Comparison of ENCODE assay signal across 9 mouse cellular contexts in the genomic region with DNA sequence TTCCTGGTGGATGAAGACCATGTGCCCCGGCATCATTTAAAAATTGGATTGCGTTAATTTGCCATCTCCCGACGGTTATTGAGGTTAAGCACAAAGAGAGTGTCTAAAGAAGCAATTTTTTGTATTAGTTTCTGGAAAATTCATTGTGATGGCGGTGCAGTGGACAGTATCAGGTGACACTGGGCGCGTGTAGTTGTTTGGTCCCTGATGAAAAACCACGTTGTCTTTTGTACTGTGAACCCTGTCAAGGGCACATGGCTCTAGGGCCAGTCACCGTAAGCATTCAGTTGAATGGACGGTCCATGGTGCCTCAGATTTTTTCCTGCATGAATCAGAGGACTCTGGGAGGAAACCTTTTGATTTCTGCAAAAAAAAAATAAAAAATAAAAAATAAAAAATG. TPM values are rescaled to one million over a fixed set of nuclear protein-coding genes. Genes with fewer than 3 reads are reported as not detected.
A peak's percentile ranks its signal among the peaks of the same experiment; 100 is the strongest.
DNase-seq lines count a peak whose midpoint lies in the region; ATAC-seq and TF ChIP-seq lines count a peak whose summit lies in the region.
"Had no signal": no experiment of that assay in that cellular context is flagged by ENCODE, and none has a peak within 500 bp of the region (broad histone marks: within the 10 kb centered on the region; RNA-seq: fewer than 3 reads in every experiment).

No protein-coding gene starts in this region.

- no peak for TF ChIP-seq CTCF in heart, adult 2 months (IDR thresholded peaks at IDR 0.05)
- TF ChIP-seq CTCF in ES-Bruce4 (IDR thresholded peaks at IDR 0.05; ENCODE audit: low read depth, low read length), result no peak

- H3K36me3 ChIP-seq in heart, adult 2 months (ENCODE audit: control insufficient read depth, insufficient read depth, low read length), result no peaks in the 10 kb centered on the region
- H3K36me3 ChIP-seq in ES-Bruce4 (ENCODE audit: control insufficient read depth, insufficient read depth, low read length, poor library complexity, severe bottlenecking), result no peaks in the 10 kb centered on the region
- no peaks in the 10 kb centered on the region for H3K36me3 ChIP-seq in forebrain, embryonic 14.5 days (ENCODE audit: control insufficient read depth, insufficient read depth, low read length)
- H3K36me3 ChIP-seq in liver, embryonic 13.5 days, result no peaks in the 10 kb centered on the region

- no peak for DNase-seq in heart, adult 2 months
- DNase-seq in heart, postnatal 25 days (ENCODE audit: low spot score), result no peak
- no peak for DNase-seq in forebrain, embryonic 14.5 days (ENCODE audit: low spot score)
- DNase-seq in liver, embryonic 13.5 days, result no peak
- DNase-seq in spleen, postnatal 10 days (ENCODE audit: low spot score in 2 of 2), result no peak
- DNase-seq in right cerebral cortex, postnatal 10 days (ENCODE audit: low spot score in 2 of 2), result no peak
- no peak for DNase-seq in urinary bladder, adult 2 months (ENCODE audit: low spot score)

- H3K27ac ChIP-seq in heart, adult 2 months, result no peak overlapping the region
- no peak overlapping the region for H3K27ac ChIP-seq in ES-Bruce4 (ENCODE audit: insufficient read depth, low read length)
- H3K27ac ChIP-seq in forebrain, embryonic 14.5 days (ENCODE audit: low read depth, low read length), result peak overlapping the region; percentile 99
- no peak overlapping the region for H3K27ac ChIP-seq in liver, embryonic 13.5 days

- TF ChIP-seq POLR2A in heart, adult 2 months (IDR thresholded peaks at IDR 0.05; ENCODE audit: insufficient read depth, low read depth, low read length), result no peak
- no peak for TF ChIP-seq POLR2A in ES-Bruce4 (IDR thresholded peaks at IDR 0.05; ENCODE audit: insufficient read depth, low read length)

- no peaks in the 10 kb centered on the region for H3K9me3 ChIP-seq in ES-Bruce4 (replicated peaks; ENCODE audit: control insufficient read depth, insufficient read depth, low read length, poor library complexity, severe bottlenecking)
- H3K9me3 ChIP-seq in forebrain, embryonic 14.5 days (replicated peaks; ENCODE audit: control insufficient read depth, low read length), result no peaks in the 10 kb centered on the region
- H3K9me3 ChIP-seq in liver, embryonic 13.5 days (replicated peaks), result no peaks in the 10 kb centered on the region

- H3K79me2 ChIP-seq in heart, adult 2 months (replicated peaks; ENCODE audit: control insufficient read depth, insufficient read depth, low read length), result no peaks in the 10 kb centered on the region

- H3K4me3 ChIP-seq in heart, adult 2 months, result peak overlapping the region; percentile 83; the same call in 1 of the 2 replicates
- peak overlapping the region; percentile 83 for H3K4me3 ChIP-seq in ES-Bruce4 (ENCODE audit: low read depth, low read length)
- H3K4me3 ChIP-seq in forebrain, embryonic 14.5 days (ENCODE audit: low read depth, low read length), result peak overlapping the region; percentile 86
- peak overlapping the region; percentile 60 for H3K4me3 ChIP-seq in liver, embryonic 13.5 days (replicated peaks)

- no peaks in the 10 kb centered on the region; the same call in 1 of the 2 replicates for H3K4me1 ChIP-seq in heart, adult 2 months (ENCODE audit: control insufficient read depth, insufficient read depth, low read length)
- no peaks in the 10 kb centered on the region for H3K4me1 ChIP-seq in ES-Bruce4 (ENCODE audit: control insufficient read depth, insufficient read depth, low read length)
- H3K4me1 ChIP-seq in forebrain, embryonic 14.5 days (ENCODE audit: control insufficient read depth, insufficient read depth, low read length), result peaks cover 18% of the 10 kb centered on the region
- peaks cover 6% of the 10 kb centered on the region; the same call in 1 of the 2 replicates for H3K4me1 ChIP-seq in liver, embryonic 13.5 days (replicated peaks)

- H3K27me3 ChIP-seq in heart, adult 2 months (ENCODE audit: control insufficient read depth, insufficient read depth, low read length), result no peaks in the 10 kb centered on the region
- H3K27me3 ChIP-seq in ES-Bruce4 (ENCODE audit: control insufficient read depth, insufficient read depth, low read length, poor library complexity, severe bottlenecking), result no peaks in the 10 kb centered on the region
- H3K27me3 ChIP-seq in forebrain, embryonic 14.5 days (replicated peaks; ENCODE audit: control insufficient read depth, insufficient read depth, low read length), result no peaks in the 10 kb centered on the region
- H3K27me3 ChIP-seq in liver, embryonic 13.5 days, result peaks cover 46% of the 10 kb centered on the region
- H3K27me3 ChIP-seq: CH12.LX had no signal

- TF ChIP-seq EP300 in heart, adult 2 months (IDR thresholded peaks at IDR 0.05; ENCODE audit: insufficient read depth, low read depth, low read length), result no peak
- TF ChIP-seq EP300 in ES-Bruce4 (IDR thresholded peaks at IDR 0.05; ENCODE audit: insufficient read depth, low read depth, low read length), result no peak

- H3K9ac ChIP-seq in heart, adult 2 months (ENCODE audit: low read depth, low read length), result no peak overlapping the region
- H3K9ac ChIP-seq in ES-Bruce4 (ENCODE audit: low read depth, poor library complexity, severe bottlenecking), result peak overlapping the region; percentile 98
- H3K9ac ChIP-seq in forebrain, embryonic 14.5 days (ENCODE audit: low read length), result peak overlapping the region; percentile 99
- no peak overlapping the region for H3K9ac ChIP-seq in liver, embryonic 13.5 days

- 55% methylated on average over 10 of the region's 10 CpGs for WGBS in heart, adult 2 months
- WGBS in forebrain, embryonic 14.5 days, result 12% methylated on average over 10 of the region's 10 CpGs
- 37% methylated on average over 10 of the region's 10 CpGs for WGBS in liver, embryonic 13.5 days (ENCODE audit: insufficient replicate concordance)

- H3K4me2 ChIP-seq in forebrain, embryonic 14.5 days (ENCODE audit: low read length), result peak overlapping the region; percentile 68
- peak overlapping the region; percentile 70 for H3K4me2 ChIP-seq in liver, embryonic 13.5 days

- ATAC-seq in forebrain, embryonic 14.5 days, result no peak
- no peak for ATAC-seq in liver, embryonic 13.5 days (ENCODE audit: low read depth)

- intact Hi-C loops in heart, adult 2 months (cut with DNase I), result no loop called here
- intact Hi-C loops in heart, postnatal 25 days (cut with DNase I), result no loop called here

RNA-seq across cellular contexts. Expression of a gene that starts 0.5 kb away (rescaled TPM):
- 1 to 10 TPM; 3.4 to 4.7 TPM for total RNA-seq in heart, adult 2 months (2021)
- 4.2 and 4.6 TPM in 2 replicates for polyA plus RNA-seq in heart, adult 2 months (2012; rRNA removed)
- 1 to 10 TPM; 4.6 to 5.5 TPM for total RNA-seq in heart, postnatal 25 days (2021)
- polyA plus RNA-seq in ES-Bruce4 (2011; ENCODE audit: insufficient read depth, insufficient read length, low read depth, missing spikeins), result 16.8 and 21.6 TPM in 2 replicates
- polyA plus RNA-seq in forebrain, embryonic 14.5 days (2014; fragmentation: Nextera tagmentation; extraction: Ambion mirVana), result 188 and 220 TPM in 2 replicates
- 6.4 and 6.8 TPM in 2 replicates for polyA plus RNA-seq in liver, embryonic 13.5 days (2015; fragmentation: Nextera tagmentation; extraction: Ambion mirVana)
- polyA plus RNA-seq in urinary bladder, adult 2 months (2012; rRNA removed), result 19.5 and 20.0 TPM in 2 replicates
- total RNA-seq: CH12.LX had no signal

Comparison
In these comparisons a context has a peak if more than half of its experiments do, and no peak if none do; other contexts are left out.
1. H3K9ac ChIP-seq: peak in ES-Bruce4 (single experiment) and forebrain, embryonic 14.5 days (single experiment); none in heart, adult 2 months (single experiment) and liver, embryonic 13.5 days (single experiment).
2. Peak in every context shown above with its lines, with median percentiles within 50 percentile points of each other: H3K4me3 ChIP-seq.